Mouse (Mus musculus) heart, embryonic 16.5 days (tissue): ENCODE measurements around the gene Uspl1. TPM values are rescaled to one million over a fixed set of nuclear protein-coding genes. Genes with fewer than 3 reads are reported as not detected.

Source experiments
- ATAC-seq: fragments of 200-750 bp; cut with Nextera tagmentation; replicated peaks from 2 replicates; pipeline ENCODE4 v1.8.0; 2017; ENCODE audit warnings: moderate number of reproducible peaks; ENCODE audit not compliant: insufficient read depth, low FRiP score; ENCODE audit errors: extremely low read depth
- H3K27ac ChIP-seq: fragments of 300-500 bp; sonication (generic); 2 replicates; pipeline ENCODE4 v1.5.1; 2014; ENCODE audit warnings: mild to moderate bottlenecking, low read length, control low read depth, moderate library complexity
- H3K27me3 ChIP-seq: fragments of 300-500 bp; sonication (generic); 2 replicates; pipeline ENCODE4 v1.6.1; 2014; ENCODE audit warnings: low read length, mixed read lengths; ENCODE audit not compliant: control insufficient read depth, insufficient read depth
- H3K36me3 ChIP-seq: fragments of 300-500 bp; sonication (generic); 2 replicates; pipeline ENCODE4 v1.6.1; 2014; ENCODE audit not compliant: control insufficient read depth, insufficient read depth
- H3K4me1 ChIP-seq: fragments of 300-500 bp; sonication (generic); 2 replicates; pipeline ENCODE4 v1.6.1; 2014; ENCODE audit warnings: low read length, mixed read lengths; ENCODE audit not compliant: control insufficient read depth, insufficient read depth
- H3K4me2 ChIP-seq: fragments of 300-500 bp; sonication (generic); 2 replicates; pipeline ENCODE4 v1.6.1; 2014; ENCODE audit warnings: low read depth, mild to moderate bottlenecking, control low read depth, low read length
- H3K4me3 ChIP-seq: fragments of 300-500 bp; sonication (generic); 2 replicates; pipeline ENCODE4 v1.5.1; 2014; ENCODE audit warnings: mild to moderate bottlenecking, control low read depth, low read length
- H3K9ac ChIP-seq: fragments of 300-500 bp; sonication (generic); 2 replicates; pipeline ENCODE4 v1.6.1; 2014; ENCODE audit warnings: low read length, control low read depth
- H3K9me3 ChIP-seq: fragments of 300-500 bp; sonication (generic); replicated peaks from 2 replicates; pipeline ENCODE4 v1.6.1; 2016; ENCODE audit warnings: low read length; ENCODE audit not compliant: control insufficient read depth
- WGBS: fragments of 180-500 bp; shearing (Covaris S2); extraction: QIAGEN DNeasy Blood & Tissue Kit; methylation state at CpG from one replicate; pipeline ENCODE4 v1.1.7; 2014; 5-methylcytosine and 5-hydroxymethylcytosine counted together
- polyA plus RNA-seq: library from polyadenylated mRNA; unstranded; fragments of >200 nt; fragmentation: Nextera tagmentation; extraction: Ambion mirVana; gene quantifications from 2 replicates; pipeline ENCODE4 v1.2.1, GENCODE M21; 2015

Gene Uspl1
- polyA plus RNA-seq, 1 experiment from 2014 or later: 29.2 TPM

DNA sequence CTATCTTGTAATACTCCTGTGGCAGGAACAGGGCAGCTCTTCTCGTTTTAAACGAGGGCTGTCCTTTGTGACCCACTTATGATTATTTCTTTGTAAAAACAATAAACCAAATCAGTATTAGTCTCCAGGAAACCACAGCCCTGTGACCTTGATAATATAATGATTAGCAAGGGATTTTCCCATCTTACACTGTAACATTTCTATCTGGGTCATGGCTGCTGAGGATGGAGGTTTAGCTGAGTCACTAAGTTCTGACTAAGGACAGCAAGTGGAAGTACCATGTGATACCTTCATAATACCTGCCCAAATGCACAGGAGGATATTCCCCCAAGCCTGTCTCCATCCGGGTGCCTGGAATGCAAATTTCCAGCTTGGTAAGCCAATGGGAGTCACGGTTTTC is 23.7 kb upstream of the Uspl1 start:
- Histone ChIP-seq H3K4me2 (no peak overlapping the region), H3K27me3 (no peaks in the 10 kb centered on the region), H3K9ac (no peak overlapping the region), H3K4me3 (no peak overlapping the region), H3K9me3 (no peaks in the 10 kb centered on the region), H3K27ac (no peak overlapping the region), H3K4me1 (no peaks in the 10 kb centered on the region), H3K36me3 (no peaks in the 10 kb centered on the region)
- ATAC-seq: no peak
- WGBS: 62% methylated on average over 4 of the region's 4 CpGs

GRCm38 (mm10) chr5:149162890-149163289 is 21.3 kb upstream of the Uspl1 start:
- Histone ChIP-seq H3K27me3 (no peaks in the 10 kb centered on the region), H3K27ac (no peak overlapping the region), H3K4me3 (no peak overlapping the region), H3K9ac (no peak overlapping the region), H3K36me3 (no peaks in the 10 kb centered on the region), H3K4me1 (no peaks in the 10 kb centered on the region), H3K4me2 (no peak overlapping the region), H3K9me3 (no peaks in the 10 kb centered on the region)
- no peak for ATAC-seq
- WGBS: 49% methylated on average over 7 of the region's 7 CpGs

DNA sequence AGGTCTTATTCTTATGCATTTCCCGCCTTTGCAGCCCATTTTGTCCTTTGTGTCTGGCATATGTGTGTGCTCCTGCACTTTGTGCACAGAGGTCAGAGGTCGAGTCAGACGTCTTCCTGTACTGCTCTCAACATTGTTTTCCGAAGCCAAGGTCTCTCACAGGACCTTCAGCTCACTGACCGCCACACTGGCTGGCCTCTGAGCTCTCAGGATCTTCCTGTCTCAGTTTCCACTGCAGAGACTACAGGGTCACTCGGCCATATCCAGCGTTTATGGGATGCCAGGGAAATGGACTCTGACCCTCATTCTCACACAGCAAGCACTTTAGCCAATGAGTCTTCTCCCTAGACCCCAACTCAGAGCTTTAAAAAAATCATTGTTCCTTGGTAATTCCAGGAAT is 19.3 kb upstream of the Uspl1 start:
- H3K4me2 ChIP-seq: no peak overlapping the region
- 55% methylated on average over 7 of the region's 7 CpGs for WGBS
- no peak overlapping the region; the same call in 1 of the 2 replicates for H3K27ac ChIP-seq

DNA sequence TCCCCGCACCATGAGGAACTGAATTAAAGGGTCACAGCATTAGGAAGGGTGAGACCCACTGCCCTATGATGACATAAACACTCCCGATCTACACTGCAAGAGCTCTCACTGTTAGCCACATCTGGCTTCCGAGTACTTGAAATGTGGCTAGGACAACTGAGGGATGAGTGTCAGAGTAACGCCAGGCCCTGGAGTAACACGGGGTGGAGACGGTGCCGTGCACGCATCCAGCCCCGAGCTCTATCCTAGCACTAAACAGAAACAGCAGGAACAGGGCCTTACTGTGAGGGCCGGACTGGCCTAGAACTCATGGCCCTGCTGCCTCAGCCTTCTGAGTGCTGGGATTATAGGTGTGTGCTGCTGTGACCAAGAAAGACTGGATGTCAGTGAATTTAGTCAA is 18.1 kb upstream of the Uspl1 start:
- Histone ChIP-seq H3K4me1 (no peaks in the 10 kb centered on the region), H3K9ac (no peak overlapping the region), H3K27ac (no peak overlapping the region), H3K4me3 (no peak overlapping the region), H3K27me3 (no peaks in the 10 kb centered on the region), H3K4me2 (no peak overlapping the region), H3K9me3 (no peaks in the 10 kb centered on the region), H3K36me3 (no peaks in the 10 kb centered on the region)
- ATAC-seq: no peak
- 90% methylated on average over 10 of the region's 10 CpGs for WGBS

More for the DNA sequence above, 19.3 kb upstream of the Uspl1 start:
- no peaks in the 10 kb centered on the region for H3K27me3 ChIP-seq
- H3K9ac ChIP-seq: no peak overlapping the region
- no peaks in the 10 kb centered on the region for H3K9me3 ChIP-seq
- no peaks in the 10 kb centered on the region for H3K36me3 ChIP-seq
- no peaks in the 10 kb centered on the region for H3K4me1 ChIP-seq
- H3K4me3 ChIP-seq: no peak overlapping the region
- no peak for ATAC-seq

- 76% methylated on average over 2 of the region's 2 CpGs for WGBS
- Histone ChIP-seq H3K27ac (no peak overlapping the region), H3K9me3 (no peaks in the 10 kb centered on the region), H3K9ac (no peak overlapping the region), H3K4me1 (no peaks in the 10 kb centered on the region), H3K4me3 (no peak overlapping the region), H3K27me3 (no peaks in the 10 kb centered on the region), H3K4me2 (no peak overlapping the region), H3K36me3 (no peaks in the 10 kb centered on the region)
- ATAC-seq: no peak
Measured at GRCm38 (mm10) chr5:149168051-149168450, 16.1 kb upstream of the Uspl1 start.

DNA sequence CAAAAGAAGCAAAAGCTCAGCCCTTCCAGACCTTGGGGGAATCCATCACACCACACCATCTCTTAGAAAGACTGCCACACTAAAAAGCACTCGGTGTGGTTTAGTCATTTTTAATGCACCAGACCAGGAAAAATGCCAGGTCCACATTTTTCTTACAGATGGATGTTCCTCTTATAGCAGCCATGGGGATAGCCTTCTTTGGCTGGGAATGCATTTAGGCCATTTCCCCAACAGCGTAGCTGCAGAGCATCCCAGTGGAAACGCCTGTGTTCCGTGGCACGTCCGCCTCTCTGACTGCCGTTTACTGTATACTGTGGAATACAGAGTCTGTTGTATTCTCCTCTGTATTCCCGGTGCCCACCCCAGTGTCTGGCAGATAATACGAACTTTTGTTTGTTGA is 15.3 kb upstream of the Uspl1 start:
- H3K36me3 ChIP-seq: no peaks in the 10 kb centered on the region
- H3K9ac ChIP-seq: no peak overlapping the region
- no peak overlapping the region for H3K4me3 ChIP-seq
- 82% methylated on average over 9 of the region's 9 CpGs for WGBS
- H3K27me3 ChIP-seq: no peaks in the 10 kb centered on the region
- no peak overlapping the region for H3K27ac ChIP-seq
- H3K4me2 ChIP-seq: no peak overlapping the region
- no peak for ATAC-seq
- H3K9me3 ChIP-seq: no peaks in the 10 kb centered on the region
- no peaks in the 10 kb centered on the region for H3K4me1 ChIP-seq

- H3K36me3 ChIP-seq: no peaks in the 10 kb centered on the region
- no peaks in the 10 kb centered on the region for H3K4me1 ChIP-seq
- H3K27me3 ChIP-seq: no peaks in the 10 kb centered on the region
- no peak for ATAC-seq
- H3K4me2 ChIP-seq: no peak overlapping the region
- no peak overlapping the region for H3K4me3 ChIP-seq
- H3K9me3 ChIP-seq: no peaks in the 10 kb centered on the region
- no peak overlapping the region for H3K27ac ChIP-seq
- no peak overlapping the region for H3K9ac ChIP-seq
- 67% methylated on average over 8 of the region's 8 CpGs for WGBS
Measured at GRCm38 (mm10) chr5:149170841-149171588, 13.1 kb upstream of the Uspl1 start.

DNA sequence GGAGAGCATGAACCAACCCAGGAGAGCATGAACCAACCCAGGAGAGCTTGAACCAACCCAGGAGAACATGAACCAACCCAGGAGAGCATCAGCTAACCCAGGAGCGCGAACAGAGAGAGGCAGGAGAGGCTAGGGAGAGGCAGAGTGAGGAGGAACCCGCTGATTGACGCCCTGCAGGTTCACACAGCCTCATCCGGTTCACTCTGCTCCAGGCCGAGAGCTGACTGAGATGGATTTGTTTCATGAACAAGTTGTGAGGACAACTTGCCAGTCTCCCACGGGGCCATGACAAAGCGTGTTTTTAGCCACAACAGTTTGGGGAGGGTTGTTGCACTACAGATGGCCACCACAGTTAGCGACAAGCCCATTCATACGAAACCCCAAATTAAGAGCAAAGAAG is 11.9 kb upstream of the Uspl1 start:
- WGBS: 58% methylated on average over 10 of the region's 10 CpGs
- no peak for ATAC-seq
- no peaks in the 10 kb centered on the region for H3K4me1 ChIP-seq
- no peak overlapping the region for H3K4me2 ChIP-seq
- H3K9ac ChIP-seq: no peak overlapping the region
- H3K27me3 ChIP-seq: no peaks in the 10 kb centered on the region
- H3K27ac ChIP-seq: no peak overlapping the region
- H3K4me3 ChIP-seq: no peak overlapping the region
- H3K9me3 ChIP-seq: no peaks in the 10 kb centered on the region
- no peaks in the 10 kb centered on the region for H3K36me3 ChIP-seq

DNA sequence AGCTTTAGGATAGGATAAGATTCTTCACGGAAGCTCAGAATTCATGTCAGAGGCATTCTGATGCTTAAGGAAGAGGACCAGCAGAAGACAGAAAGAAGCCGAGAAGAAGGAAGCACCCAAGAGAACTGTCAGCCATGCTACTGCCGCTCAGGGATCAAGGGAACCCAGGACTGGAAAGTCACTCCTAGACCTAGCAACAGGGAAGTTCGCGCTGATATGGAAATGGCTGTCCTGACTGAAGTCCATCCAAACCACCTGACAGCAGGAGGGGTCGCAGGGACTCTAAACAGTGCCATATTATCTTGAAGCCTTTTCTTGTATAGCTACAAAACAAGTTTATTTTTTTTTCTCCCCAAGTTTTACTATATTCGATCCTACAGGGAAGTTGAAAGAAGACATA is 9.6 kb upstream of the Uspl1 start:
- H3K4me3 ChIP-seq: no peak overlapping the region
- H3K9me3 ChIP-seq: no peaks in the 10 kb centered on the region
- ATAC-seq: no peak
- no peaks in the 10 kb centered on the region for H3K4me1 ChIP-seq
- 86% methylated on average over 7 of the region's 7 CpGs for WGBS
- H3K27ac ChIP-seq: no peak overlapping the region
- H3K4me2 ChIP-seq: no peak overlapping the region
- H3K36me3 ChIP-seq: no peaks in the 10 kb centered on the region
- H3K9ac ChIP-seq: no peak overlapping the region
- H3K27me3 ChIP-seq: no peaks in the 10 kb centered on the region
